Mouse (Mus musculus) cerebellum, adult 18-20 months (tissue): ENCODE measurements around the gene Psmd7.
A peak's percentile ranks its signal among the peaks of the same experiment; 100 is the strongest.
"Not testable (repeated sequence)": the region's sequence is repeated elsewhere in the genome, so short reads cannot be mapped to it uniquely, and the experiment has no call there.

ENCODE experiments used
- DNase-seq, 2 experiments: peaks; one replicate each; pipeline ENCODE4 v3.0.0; 2021

The Psmd7 gene

GRCm38 (mm10) chr8:107587995-107588780 is at the start of gene Psmd7:
Psmd7 (minus strand) TSS chr8:107588464.
- peak; percentile 95 to 96 for DNase-seq

GRCm38 (mm10) chr8:107633734-107634133 is 45.5 kb upstream of the Psmd7 start:
- no peak for DNase-seq

GRCm38 (mm10) chr8:107629701-107630100 is 41.4 kb upstream of the Psmd7 start:
- no peak for DNase-seq

GRCm38 (mm10) chr8:107628501-107629149 is 40.4 kb upstream of the Psmd7 start:
- DNase-seq: no peak

GRCm38 (mm10) chr8:107627881-107628280 is 39.6 kb upstream of the Psmd7 start:
- no peak for DNase-seq

GRCm38 (mm10) chr8:107624301-107624700 is 36.0 kb upstream of the Psmd7 start:
- not testable (repeated sequence) for DNase-seq

GRCm38 (mm10) chr8:107621930-107622623 is 33.8 kb upstream of the Psmd7 start:
- no peak for DNase-seq

- no peak for DNase-seq
Measured at GRCm38 (mm10) chr8:107621136-107621535, 32.9 kb upstream of the Psmd7 start.

GRCm38 (mm10) chr8:107618499-107618898 is 30.2 kb upstream of the Psmd7 start:
- DNase-seq: no peak

- DNase-seq: no peak
Measured at GRCm38 (mm10) chr8:107613411-107613810, 25.1 kb upstream of the Psmd7 start.

- DNase-seq: no peak
Measured at GRCm38 (mm10) chr8:107610845-107611244, 22.6 kb upstream of the Psmd7 start.

GRCm38 (mm10) chr8:107608751-107609150 is 20.5 kb upstream of the Psmd7 start:
- DNase-seq: no peak

GRCm38 (mm10) chr8:107603026-107603425 is 14.8 kb upstream of the Psmd7 start:
- DNase-seq: peak; percentile 37 to 59

GRCm38 (mm10) chr8:107599691-107600090 is 11.4 kb upstream of the Psmd7 start:
- no peak for DNase-seq

GRCm38 (mm10) chr8:107597731-107598130 is 9.5 kb upstream of the Psmd7 start:
- DNase-seq: no peak

GRCm38 (mm10) chr8:107594817-107595216 is 6.6 kb upstream of the Psmd7 start:
- DNase-seq: no peak

- DNase-seq: no peak
Measured at GRCm38 (mm10) chr8:107593967-107594729, 5.9 kb upstream of the Psmd7 start.

GRCm38 (mm10) chr8:107587429-107587994 is 752 bp downstream of the Psmd7 start:
- DNase-seq: no peak

- no peak for DNase-seq
Measured at GRCm38 (mm10) chr8:107582136-107582535, 6.1 kb downstream of the Psmd7 start.

GRCm38 (mm10) chr8:107581536-107581935 is 6.7 kb downstream of the Psmd7 start:
- DNase-seq: no peak

GRCm38 (mm10) chr8:107580879-107581278 is 7.4 kb downstream of the Psmd7 start:
- DNase-seq: no peak

- no peak for DNase-seq
Measured at GRCm38 (mm10) chr8:107578541-107578940, 9.7 kb downstream of the Psmd7 start.

- DNase-seq: no peak
Measured at GRCm38 (mm10) chr8:107578132-107578531, 10.1 kb downstream of the Psmd7 start.
